Mouse (Mus musculus): ENCODE data around the gene Fastk. TPM values are rescaled to one million over a fixed set of nuclear protein-coding genes. Genes with fewer than 3 reads are reported as not detected.

Fastk gene
- not detected in 2 replicates for polyA plus RNA-seq (2012; ENCODE audit: insufficient read depth, insufficient read length, low replicate concordance, missing spikeins)

- under 1% methylated on average over 60 of the region's 60 CpGs for WGBS
- peak within 1 kb of the TSS; percentile 76 for H3K4me3 ChIP-seq (ENCODE audit: insufficient read depth, low read depth, low read length)
Measured at GRCm38 (mm10) chr5:24444746-24445427, at the start of gene Fastk. Gene Fastk, minus strand, starts transcription at chr5:24445287.

GRCm38 (mm10) chr5:24492546-24493285 is 47.6 kb upstream of the Fastk start:
- TF ChIP-seq CTCF (IDR thresholded peaks at IDR 0.05; ENCODE audit: insufficient read depth, low read depth, low read length) (no peak), POLR2A (IDR thresholded peaks at IDR 0.05; ENCODE audit: insufficient read depth, low read depth, low read length) (no peak)
- WGBS, result 75% methylated on average over 16 of the region's 16 CpGs
- Histone ChIP-seq H3K4me1 (ENCODE audit: control insufficient read depth, insufficient read depth, low read length) (peaks cover 30% of the 10 kb centered on the region), H3K4me3 (ENCODE audit: insufficient read depth, low read depth, low read length) (no peak overlapping the region), H3K27ac (ENCODE audit: insufficient read depth, low read depth, low read length) (no peak overlapping the region)

More at GRCm38 (mm10) chr5:24444746-24445427, at the start of gene Fastk:
- peaks cover 31% of the 10 kb centered on the region for H3K4me1 ChIP-seq (ENCODE audit: control insufficient read depth, insufficient read depth, low read length)
- TF ChIP-seq CTCF (IDR thresholded peaks at IDR 0.05; ENCODE audit: insufficient read depth, low read depth, low read length) (no peak), POLR2A (IDR thresholded peaks at IDR 0.05; ENCODE audit: insufficient read depth, low read depth, low read length) (peak; percentile 89)
- peak within 1 kb of the TSS; percentile 74 for H3K27ac ChIP-seq (ENCODE audit: insufficient read depth, low read depth, low read length)

GRCm38 (mm10) chr5:24490413-24490920 is 45.4 kb upstream of the Fastk start:
- TF ChIP-seq POLR2A (IDR thresholded peaks at IDR 0.05; ENCODE audit: insufficient read depth, low read depth, low read length), result no peak
- TF ChIP-seq CTCF (IDR thresholded peaks at IDR 0.05; ENCODE audit: insufficient read depth, low read depth, low read length), result no peak
- WGBS, result 61% methylated on average over 14 of the region's 14 CpGs
- Histone ChIP-seq H3K4me1 (ENCODE audit: control insufficient read depth, insufficient read depth, low read length) (peaks cover 16% of the 10 kb centered on the region), H3K4me3 (ENCODE audit: insufficient read depth, low read depth, low read length) (no peak overlapping the region), H3K27ac (ENCODE audit: insufficient read depth, low read depth, low read length) (no peak overlapping the region)

- 92% methylated on average over 5 of the region's 5 CpGs for WGBS
- Histone ChIP-seq H3K4me1 (ENCODE audit: control insufficient read depth, insufficient read depth, low read length) (peaks cover 21% of the 10 kb centered on the region), H3K27ac (ENCODE audit: insufficient read depth, low read depth, low read length) (no peak overlapping the region), H3K4me3 (ENCODE audit: insufficient read depth, low read depth, low read length) (no peak overlapping the region)
- no peak for TF ChIP-seq CTCF (IDR thresholded peaks at IDR 0.05; ENCODE audit: insufficient read depth, low read depth, low read length)
- TF ChIP-seq POLR2A (IDR thresholded peaks at IDR 0.05; ENCODE audit: insufficient read depth, low read depth, low read length), result no peak
Measured at GRCm38 (mm10) chr5:24486738-24487137, 41.7 kb upstream of the Fastk start.

GRCm38 (mm10) chr5:24486097-24486496 is 41.0 kb upstream of the Fastk start:
- 3% methylated on average over 8 of the region's 8 CpGs for WGBS
- H3K4me1 ChIP-seq (ENCODE audit: control insufficient read depth, insufficient read depth, low read length), result peaks cover 27% of the 10 kb centered on the region
- H3K4me3 ChIP-seq (ENCODE audit: insufficient read depth, low read depth, low read length), result no peak overlapping the region
- TF ChIP-seq POLR2A (IDR thresholded peaks at IDR 0.05; ENCODE audit: insufficient read depth, low read depth, low read length) (no peak), CTCF (IDR thresholded peaks at IDR 0.05; ENCODE audit: insufficient read depth, low read depth, low read length) (peak; percentile 78)
- H3K27ac ChIP-seq (ENCODE audit: insufficient read depth, low read depth, low read length), result no peak overlapping the region

- Histone ChIP-seq H3K4me1 (ENCODE audit: control insufficient read depth, insufficient read depth, low read length) (peaks cover 33% of the 10 kb centered on the region), H3K4me3 (ENCODE audit: insufficient read depth, low read depth, low read length) (peak overlapping the region; percentile 2; the same call in 1 of the 2 replicates), H3K27ac (ENCODE audit: insufficient read depth, low read depth, low read length) (no peak overlapping the region)
- TF ChIP-seq CTCF (IDR thresholded peaks at IDR 0.05; ENCODE audit: insufficient read depth, low read depth, low read length) (no peak), POLR2A (IDR thresholded peaks at IDR 0.05; ENCODE audit: insufficient read depth, low read depth, low read length) (no peak)
- 28% methylated on average over 22 of the region's 22 CpGs for WGBS
Measured at GRCm38 (mm10) chr5:24484963-24485362, 39.9 kb upstream of the Fastk start.

GRCm38 (mm10) chr5:24483326-24483725 is 38.2 kb upstream of the Fastk start:
- Histone ChIP-seq H3K4me3 (ENCODE audit: insufficient read depth, low read depth, low read length) (no peak overlapping the region), H3K27ac (ENCODE audit: insufficient read depth, low read depth, low read length) (no peak overlapping the region), H3K4me1 (ENCODE audit: control insufficient read depth, insufficient read depth, low read length) (peaks cover 33% of the 10 kb centered on the region)
- TF ChIP-seq POLR2A (IDR thresholded peaks at IDR 0.05; ENCODE audit: insufficient read depth, low read depth, low read length) (no peak), CTCF (IDR thresholded peaks at IDR 0.05; ENCODE audit: insufficient read depth, low read depth, low read length) (peak; percentile 71; the same call in 1 of the 2 replicates)
- 31% methylated on average over 11 of the region's 11 CpGs for WGBS

- Histone ChIP-seq H3K4me3 (ENCODE audit: insufficient read depth, low read depth, low read length) (no peak overlapping the region), H3K27ac (ENCODE audit: insufficient read depth, low read depth, low read length) (no peak overlapping the region), H3K4me1 (ENCODE audit: control insufficient read depth, insufficient read depth, low read length) (peaks cover 33% of the 10 kb centered on the region)
- 64% methylated on average over 41 of the region's 41 CpGs for WGBS
- no peak for TF ChIP-seq CTCF (IDR thresholded peaks at IDR 0.05; ENCODE audit: insufficient read depth, low read depth, low read length)
- no peak for TF ChIP-seq POLR2A (IDR thresholded peaks at IDR 0.05; ENCODE audit: insufficient read depth, low read depth, low read length)
Measured at GRCm38 (mm10) chr5:24482247-24483079, 37.4 kb upstream of the Fastk start.

Measured in olfactory bulb, adult 2 months (tissue).